Mouse (Mus musculus) left cerebral cortex, postnatal 36 days (tissue): ENCODE results near the gene Slc38a9. TPM values are rescaled to one million over a fixed set of nuclear protein-coding genes. Genes with fewer than 3 reads are reported as not detected.
"Not testable (repeated sequence)": the region's sequence is repeated elsewhere in the genome, so short reads cannot be mapped to it uniquely, and the experiment has no call there.

Experiments
- DNase-seq, 2 experiments: peaks; one replicate each; pipeline ENCODE4 v3.0.0; 2021 to 2022; ENCODE audit warnings: low spot score in 2 of 2, mixed read lengths in 1 of 2
- intact Hi-C: fragments of 180-260 bp; cut with DNase I; formaldehyde crosslinking; loops from one replicate; pipeline ENCODE4 v1.15.1; 2025
- total RNA-seq, 2 experiments: library from RNA; stranded (reverse); gene quantifications; 2 replicates each; pipeline ENCODE4 v1.2.3; 2021

Gene Slc38a9
- total RNA-seq, 2 experiments from 2014 or later, result 18.3 to 28.3 TPM

GRCm38 (mm10) chr13:112673899-112674447 lies 13.4 kb downstream of the Slc38a9 start:
- intact Hi-C loops, result loop anchor here (5.0 kb wide), 3 partner anchors 198 to 363 kb away; partner anchors contain the start of gene Cdc20b
- DNase-seq, result peak in 1 of 2 experiments; percentile 39

GRCm38 (mm10) chr13:112678154-112678553 lies 17.6 kb downstream of the Slc38a9 start:
- intact Hi-C loops, result no loop called here
- DNase-seq, result no peak

- intact Hi-C loops, result no loop called here
- DNase-seq, result no peak
Observed at GRCm38 (mm10) chr13:112683312-112683711, 22.8 kb downstream of the Slc38a9 start.

DNA sequence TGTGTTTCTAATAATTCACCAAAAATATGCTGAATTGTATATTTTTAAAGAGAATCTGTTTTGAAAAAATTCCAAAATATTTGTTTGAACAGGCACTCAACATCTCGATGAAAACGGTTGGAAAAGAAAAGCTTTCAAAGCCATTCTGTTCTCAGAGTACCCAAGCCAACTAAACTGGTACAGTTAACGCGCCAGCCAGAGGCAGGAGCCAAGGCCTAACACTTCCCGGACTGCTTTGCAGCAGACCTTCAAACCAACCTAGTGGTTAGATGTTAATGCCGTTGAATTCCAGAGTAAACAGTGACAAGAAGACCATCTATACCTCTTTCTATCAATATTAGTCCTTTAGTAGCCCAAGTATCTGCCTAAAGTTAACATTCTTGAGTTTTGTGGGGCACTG lies 23.4 kb downstream of the Slc38a9 start:
- intact Hi-C loops, result no loop called here
- no peak for DNase-seq

DNA sequence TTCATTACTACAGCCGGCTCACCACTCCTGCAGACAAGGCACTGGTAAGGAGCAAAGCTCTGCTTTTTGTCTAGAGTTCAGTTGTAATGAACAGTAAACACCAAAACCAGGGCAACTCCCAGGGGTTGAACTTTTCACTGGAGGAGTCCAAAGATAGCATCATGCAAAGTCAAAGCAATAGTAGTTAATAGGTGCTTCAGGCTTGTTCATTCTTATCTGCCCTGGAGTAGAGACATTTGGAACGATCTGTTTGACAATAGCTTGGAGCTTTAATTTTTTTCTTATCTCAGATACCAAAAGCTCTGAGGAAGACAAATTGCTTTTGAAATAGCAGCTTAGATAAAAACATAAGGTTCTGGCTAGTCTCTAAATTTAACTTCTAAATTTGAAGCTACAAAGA lies 25.6 kb downstream of the Slc38a9 start:
- intact Hi-C loops, result no loop called here
- no peak for DNase-seq

DNA sequence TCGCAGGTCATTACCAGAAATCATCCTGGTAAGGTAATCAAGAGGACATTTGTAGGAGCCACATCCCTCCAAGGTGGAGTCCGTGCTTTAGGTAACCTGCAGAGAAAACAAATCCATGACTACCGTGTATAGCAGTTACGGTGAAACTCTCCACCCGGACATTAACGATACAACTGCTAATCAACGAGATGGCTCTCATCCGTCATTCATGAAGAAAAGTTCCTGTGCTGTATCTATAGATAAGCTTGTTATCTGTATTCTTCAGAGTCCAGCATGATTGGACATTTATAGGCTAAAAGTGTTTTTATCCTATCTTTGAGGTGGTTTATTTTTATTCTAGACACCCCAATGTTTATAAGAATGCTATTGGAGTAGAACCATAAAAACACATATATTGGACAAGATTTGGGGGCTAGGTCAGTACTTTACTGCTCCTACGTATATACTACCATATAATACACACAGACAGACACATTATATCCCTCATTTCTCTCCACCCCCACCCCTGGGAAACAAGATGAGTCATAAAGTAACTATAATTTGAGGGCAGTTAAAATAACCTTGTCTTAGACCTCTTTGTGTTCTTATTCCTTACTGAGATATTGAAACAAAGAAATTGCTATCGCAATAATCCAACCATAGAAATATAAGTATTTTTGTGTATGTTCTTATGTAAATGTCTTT lies 32.5 kb downstream of the Slc38a9 start:
- no peak for DNase-seq
- intact Hi-C loops, result no loop called here

DNA sequence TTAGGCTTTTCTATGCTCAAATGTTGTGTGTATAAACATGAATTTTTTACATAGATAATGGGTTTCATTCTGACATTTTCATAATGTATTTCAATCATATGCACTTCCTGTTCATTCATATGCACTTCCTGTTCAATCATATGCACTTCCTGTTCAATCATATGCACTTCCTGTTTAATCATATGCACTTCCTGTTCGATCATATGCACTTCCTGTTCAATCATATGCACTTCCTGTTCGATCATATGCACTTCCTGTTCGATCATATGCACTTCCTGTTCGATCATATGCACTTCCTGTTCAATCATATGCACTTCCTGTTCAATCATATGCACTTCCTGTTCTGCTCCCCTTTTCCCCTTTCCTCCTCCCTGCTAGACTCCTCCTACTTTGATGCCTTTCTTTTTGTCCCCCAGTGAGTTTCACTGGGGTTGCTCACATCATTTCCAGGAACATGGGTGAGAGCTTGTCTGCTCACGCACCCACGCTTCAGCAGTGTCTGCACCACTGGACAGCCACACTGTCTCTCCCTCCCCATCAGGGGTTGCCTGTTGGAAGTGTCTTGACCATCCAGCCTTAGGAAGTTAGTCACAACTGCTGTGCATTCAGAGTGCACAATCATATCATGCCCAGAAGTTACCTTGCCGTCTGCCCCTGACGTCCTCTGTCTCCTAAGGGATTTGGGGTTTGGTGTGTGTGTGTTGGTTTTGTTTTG lies 35.1 kb downstream of the Slc38a9 start:
- intact Hi-C loops, result no loop called here
- DNase-seq, result no peak

DNA sequence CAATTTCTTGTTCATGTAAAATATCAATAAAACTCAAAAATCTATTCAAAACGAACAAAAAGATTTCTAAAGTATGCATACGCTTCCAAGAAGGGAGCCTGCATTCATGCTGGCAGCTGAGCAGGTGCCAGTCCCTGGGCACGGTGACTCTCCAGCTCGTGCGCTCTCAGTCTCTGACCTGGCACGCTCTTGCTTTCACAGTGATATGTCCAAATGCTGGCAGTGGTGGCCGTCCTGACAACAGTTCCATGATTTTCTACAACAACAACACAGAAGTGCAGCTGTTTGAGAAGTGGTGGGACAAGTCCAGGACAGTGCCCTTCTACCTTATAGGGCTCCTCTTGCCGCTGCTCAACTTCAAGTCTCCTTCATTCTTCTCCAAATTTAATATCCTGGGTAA lies 40.7 kb downstream of the Slc38a9 start:
- DNase-seq, result no peak
- intact Hi-C loops, result no loop called here

DNA sequence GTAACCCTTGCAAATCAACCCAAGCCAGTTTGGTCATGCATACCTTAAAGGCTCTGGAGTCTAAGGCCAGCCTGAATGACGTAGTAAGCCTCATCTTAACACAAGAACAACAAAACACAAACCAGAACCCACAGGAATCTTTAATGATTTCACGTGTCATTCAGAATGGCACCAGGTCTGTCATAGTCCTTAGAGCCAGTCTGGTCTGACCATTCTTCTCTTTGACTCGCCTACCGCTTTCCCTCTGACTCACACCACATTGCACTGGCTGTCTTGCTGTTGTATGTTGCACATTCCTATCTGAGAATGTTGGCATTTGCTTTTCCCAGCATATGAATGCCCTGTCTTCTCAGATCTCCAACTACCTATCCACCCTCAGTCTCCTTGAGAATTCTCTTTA lies 45.8 kb downstream of the Slc38a9 start:
- no peak for DNase-seq
- intact Hi-C loops, result no loop called here

GRCm38 (mm10) chr13:112720078-112720736 lies 59.7 kb downstream of the Slc38a9 start:
- intact Hi-C loops, result no loop called here
- DNase-seq, result no peak

GRCm38 (mm10) chr13:112721946-112722729 lies 61.6 kb downstream of the Slc38a9 start:
- DNase-seq, result peak in 1 of 2 experiments; percentile 30
- intact Hi-C loops, result no loop called here

- DNase-seq, intact Hi-C loops: not testable (repeated sequence)
Observed at GRCm38 (mm10) chr13:112724260-112724659, 63.7 kb downstream of the Slc38a9 start.

GRCm38 (mm10) chr13:112726002-112726401 lies 65.5 kb downstream of the Slc38a9 start:
- intact Hi-C loops, result no loop called here
- no peak for DNase-seq

GRCm38 (mm10) chr13:112733311-112733710 lies 72.8 kb downstream of the Slc38a9 start:
- no peak for DNase-seq

DNA sequence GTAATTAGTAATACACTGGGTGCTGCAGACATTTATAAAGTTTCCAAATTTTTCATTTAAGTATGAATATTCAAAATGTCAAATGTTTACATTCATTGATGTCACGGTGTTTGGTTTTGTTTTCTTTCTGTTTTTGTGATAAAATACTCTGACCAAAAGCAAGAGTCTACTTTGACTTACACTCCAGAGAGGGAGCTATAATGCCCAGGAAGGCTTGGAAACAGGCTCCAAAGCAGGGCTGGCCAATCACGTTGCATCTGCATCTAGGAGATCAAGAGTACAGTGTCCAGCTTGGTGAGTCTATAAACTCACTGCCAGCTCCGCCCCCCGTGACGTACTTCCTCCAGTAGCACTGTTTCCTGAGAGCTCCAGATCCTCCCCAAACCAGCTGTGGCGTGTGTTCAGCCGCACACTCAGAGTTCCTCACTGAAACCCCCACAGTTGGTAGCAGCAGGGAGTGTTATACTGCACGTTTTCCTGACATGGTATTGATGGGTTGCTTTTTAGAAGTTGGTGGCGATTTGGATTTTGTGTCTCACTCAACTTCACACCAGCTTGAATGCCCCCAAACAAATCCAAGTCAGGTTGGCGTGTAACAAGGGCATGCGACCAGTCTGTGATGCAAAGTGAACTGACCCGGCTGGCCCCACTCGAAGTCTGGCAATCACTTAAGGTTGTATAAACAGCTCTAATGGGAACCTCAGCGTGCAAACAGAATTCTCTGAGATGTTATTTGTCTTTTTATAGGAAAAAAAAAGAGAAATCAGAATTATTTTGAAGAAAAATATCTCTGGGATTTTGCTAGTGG lies 74.6 kb downstream of the Slc38a9 start:
- intact Hi-C loops, result no loop called here
- no peak for DNase-seq

More at GRCm38 (mm10) chr13:112733311-112733710, 72.8 kb downstream of the Slc38a9 start:
- intact Hi-C loops, result no loop called here

GRCm38 (mm10) chr13:112736407-112736806 lies 75.9 kb downstream of the Slc38a9 start:
- intact Hi-C loops, result no loop called here
- DNase-seq, result no peak

- DNase-seq, result no peak
- intact Hi-C loops, result no loop called here
Observed at GRCm38 (mm10) chr13:112737110-112737509, 76.6 kb downstream of the Slc38a9 start.

DNA sequence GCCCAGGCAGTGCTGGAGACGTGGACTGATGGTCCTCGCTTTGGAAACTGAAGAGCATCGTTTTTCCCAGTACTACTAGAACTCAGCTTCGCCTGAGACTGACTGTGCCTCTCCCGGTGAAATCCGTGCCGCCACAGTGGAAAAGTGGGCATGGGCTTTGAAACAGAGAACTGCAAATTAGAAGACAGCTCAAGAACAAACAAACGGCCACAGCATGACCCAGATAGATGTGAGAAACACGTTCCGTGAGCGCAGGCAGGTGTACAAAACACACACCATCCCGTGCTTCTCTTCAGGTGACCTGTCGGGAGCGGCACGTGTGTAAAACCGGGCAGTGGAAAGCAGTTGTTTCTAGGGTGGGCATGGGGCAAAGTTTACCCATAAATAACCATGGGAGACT lies 77.5 kb downstream of the Slc38a9 start:
- DNase-seq, result no peak
- intact Hi-C loops, result no loop called here

GRCm38 (mm10) chr13:112740073-112740472 lies 79.5 kb downstream of the Slc38a9 start:
- intact Hi-C loops, result no loop called here
- DNase-seq, result no peak
